8 mouse cellular contexts compared by ENCODE assay signal in the genomic region with DNA sequence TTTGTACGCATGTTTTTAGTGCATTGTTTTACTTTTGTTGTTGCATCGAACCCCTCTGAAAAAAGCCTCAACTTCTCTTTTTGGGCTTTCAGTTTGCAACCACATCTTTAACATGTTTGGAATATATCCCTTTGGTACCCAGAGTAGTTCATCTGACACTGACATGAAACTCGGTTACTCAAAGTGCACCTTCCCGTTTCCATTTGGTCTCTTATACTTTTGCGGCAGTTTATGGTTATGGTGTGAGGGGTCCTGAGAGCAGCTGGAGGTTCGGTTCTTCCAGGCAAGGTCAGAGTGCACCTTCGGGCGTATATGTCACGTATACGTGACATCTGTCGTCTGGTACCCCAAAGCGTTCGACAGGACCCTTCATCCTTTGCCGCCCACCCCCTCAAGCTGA. TPM values are rescaled to one million over a fixed set of nuclear protein-coding genes. Genes with fewer than 3 reads are reported as not detected.
A peak's percentile ranks its signal among the peaks of the same experiment; 100 is the strongest.
DNase-seq lines count a peak whose midpoint lies in the region; ATAC-seq lines count a peak whose summit lies in the region.

No protein-coding gene starts in this region.

- H3K4me1 ChIP-seq in neural tube, embryonic 11.5 days (ENCODE audit: control insufficient read depth, insufficient read depth, low read length): no peaks in the 10 kb centered on the region
- H3K4me1 ChIP-seq in forebrain, embryonic 11.5 days (replicated peaks; ENCODE audit: control insufficient read depth, insufficient read depth, low read length): peaks cover 8% of the 10 kb centered on the region
- H3K4me1 ChIP-seq in limb, embryonic 15.5 days: peaks cover 13% of the 10 kb centered on the region
- H3K4me1 ChIP-seq in stomach, embryonic 14.5 days (ENCODE audit: control insufficient read depth, insufficient read depth, low read length): peaks cover 10% of the 10 kb centered on the region; the same call in 1 of the 2 replicates

- no peak for ATAC-seq in neural tube, embryonic 11.5 days (ENCODE audit: insufficient read depth, low FRiP score, low TSS enrichment)
- ATAC-seq in forebrain, embryonic 11.5 days (replicated peaks; ENCODE audit: low FRiP score): peak; percentile 15; the same call in 1 of the 2 replicates
- no peak for ATAC-seq in limb, embryonic 15.5 days (ENCODE audit: insufficient number of reproducible peaks, low FRiP score, low TSS enrichment, low read depth)
- ATAC-seq in stomach, embryonic 14.5 days (ENCODE audit: insufficient number of reproducible peaks, insufficient read depth, low FRiP score, low read depth): no peak

- peak overlapping the region; percentile 89 for H3K4me2 ChIP-seq in neural tube, embryonic 11.5 days (ENCODE audit: low read depth)
- peak overlapping the region; percentile 96 for H3K4me2 ChIP-seq in forebrain, embryonic 11.5 days (ENCODE audit: low read depth, low read length, severe bottlenecking)
- peak overlapping the region; percentile 98 for H3K4me2 ChIP-seq in limb, embryonic 15.5 days
- H3K4me2 ChIP-seq in stomach, embryonic 14.5 days (replicated peaks; ENCODE audit: low read depth, low read length): peak overlapping the region; percentile 94

- no peak for DNase-seq in neural tube, embryonic 11.5 days (ENCODE audit: low spot score)
- no peak for DNase-seq in neural tube, embryonic 10.5 days (ENCODE audit: extremely low spot score, low spot score)
- no peak for DNase-seq in forebrain, embryonic 11.5 days (ENCODE audit: low spot score)
- no peak for DNase-seq in layer of hippocampus, postnatal 14 days (ENCODE audit: low spot score in 2 of 2)
- no peak for DNase-seq in adrenal gland, postnatal 4 days (ENCODE audit: low spot score in 2 of 2)
- no peak for DNase-seq in layer of hippocampus, adult 11-12 months (ENCODE audit: low spot score)

- 24% methylated on average over 14 of the region's 14 CpGs for WGBS in neural tube, embryonic 11.5 days
- WGBS in forebrain, embryonic 11.5 days: 20% methylated on average over 14 of the region's 14 CpGs
- WGBS in limb, embryonic 15.5 days: 16% methylated on average over 14 of the region's 14 CpGs
- 20% methylated on average over 14 of the region's 14 CpGs for WGBS in stomach, embryonic 14.5 days

- peak overlapping the region; percentile 60 for H3K9ac ChIP-seq in neural tube, embryonic 11.5 days (ENCODE audit: low read length)
- peak overlapping the region; percentile 74 for H3K9ac ChIP-seq in forebrain, embryonic 11.5 days (ENCODE audit: low read length)
- H3K9ac ChIP-seq in limb, embryonic 15.5 days: peak overlapping the region; percentile 33; the same call in 1 of the 2 replicates
- peak overlapping the region; percentile 42 for H3K9ac ChIP-seq in stomach, embryonic 14.5 days (replicated peaks; ENCODE audit: low read depth, low read length)

- H3K36me3 ChIP-seq in neural tube, embryonic 11.5 days (ENCODE audit: control insufficient read depth, insufficient read depth, low read length): no peaks in the 10 kb centered on the region
- H3K36me3 ChIP-seq in forebrain, embryonic 11.5 days (ENCODE audit: control insufficient read depth, insufficient read depth, low read length): no peaks in the 10 kb centered on the region
- no peaks in the 10 kb centered on the region for H3K36me3 ChIP-seq in limb, embryonic 15.5 days
- H3K36me3 ChIP-seq in stomach, embryonic 14.5 days (ENCODE audit: control insufficient read depth, insufficient read depth, low read length): no peaks in the 10 kb centered on the region

- H3K9me3 ChIP-seq in neural tube, embryonic 11.5 days (ENCODE audit: control insufficient read depth, low read length): no peaks in the 10 kb centered on the region
- no peaks in the 10 kb centered on the region for H3K9me3 ChIP-seq in forebrain, embryonic 11.5 days (ENCODE audit: control insufficient read depth, low read length)
- no peaks in the 10 kb centered on the region for H3K9me3 ChIP-seq in limb, embryonic 15.5 days
- H3K9me3 ChIP-seq in stomach, embryonic 14.5 days (ENCODE audit: control insufficient read depth, low read depth, low read length): no peaks in the 10 kb centered on the region

- peak overlapping the region; percentile 55 for H3K4me3 ChIP-seq in neural tube, embryonic 11.5 days (ENCODE audit: low read depth, low read length)
- peak overlapping the region; percentile 74 for H3K4me3 ChIP-seq in forebrain, embryonic 11.5 days (ENCODE audit: low read depth, low read length)
- peak overlapping the region; percentile 56 for H3K4me3 ChIP-seq in limb, embryonic 15.5 days
- H3K4me3 ChIP-seq in stomach, embryonic 14.5 days (ENCODE audit: low read depth, low read length): peak overlapping the region; percentile 60

- peaks cover 38% of the 10 kb centered on the region for H3K27me3 ChIP-seq in neural tube, embryonic 11.5 days (ENCODE audit: control insufficient read depth, insufficient read depth, low read length)
- H3K27me3 ChIP-seq in forebrain, embryonic 11.5 days (ENCODE audit: control insufficient read depth, insufficient read depth, low read length): peaks cover 27% of the 10 kb centered on the region
- H3K27me3 ChIP-seq in limb, embryonic 15.5 days: peaks cover 82% of the 10 kb centered on the region
- peaks cover 42% of the 10 kb centered on the region for H3K27me3 ChIP-seq in stomach, embryonic 14.5 days (ENCODE audit: control insufficient read depth, insufficient read depth, low read length)

- no peak overlapping the region for H3K27ac ChIP-seq in neural tube, embryonic 11.5 days (ENCODE audit: low read depth, low read length)
- H3K27ac ChIP-seq in forebrain, embryonic 11.5 days (ENCODE audit: low read depth, low read length): no peak overlapping the region
- no peak overlapping the region for H3K27ac ChIP-seq in limb, embryonic 15.5 days
- no peak overlapping the region for H3K27ac ChIP-seq in stomach, embryonic 14.5 days (ENCODE audit: low read length)

RNA-seq across cellular contexts. Expression of a gene that starts 0.3 kb away (rescaled TPM):
- polyA plus RNA-seq in neural tube, embryonic 11.5 days (2014; fragmentation: Nextera tagmentation; extraction: Ambion mirVana): 1.1 and 1.3 TPM in 2 replicates
- 1.2 and 1.3 TPM in 2 replicates for polyA plus RNA-seq in forebrain, embryonic 11.5 days (2014; fragmentation: Nextera tagmentation; extraction: Ambion mirVana)
- 2.0 and 2.7 TPM in 2 replicates for polyA plus RNA-seq in limb, embryonic 15.5 days (2015; fragmentation: Nextera tagmentation; extraction: Ambion mirVana)
- polyA plus RNA-seq in stomach, embryonic 14.5 days (2014; fragmentation: Nextera tagmentation; extraction: Ambion mirVana): 2.9 and 3.9 TPM in 2 replicates
- 10 to 100 TPM; 11.0 to 11.3 TPM for total RNA-seq in layer of hippocampus, postnatal 14 days (2021)
- 10 to 100 TPM in 1 of 2 experiments, 1 to 10 TPM in 1; 7.4 to 12.2 TPM for total RNA-seq in adrenal gland, postnatal 4 days (2021)

RNA-seq across cellular contexts. Expression of a gene that starts 10.5 kb away (rescaled TPM):
- polyA plus RNA-seq in neural tube, embryonic 11.5 days (2014; fragmentation: Nextera tagmentation; extraction: Ambion mirVana): 240 and 252 TPM in 2 replicates
- 273 and 285 TPM in 2 replicates for polyA plus RNA-seq in forebrain, embryonic 11.5 days (2014; fragmentation: Nextera tagmentation; extraction: Ambion mirVana)
- polyA plus RNA-seq in limb, embryonic 15.5 days (2015; fragmentation: Nextera tagmentation; extraction: Ambion mirVana): 178 and 185 TPM in 2 replicates
- 214 and 221 TPM in 2 replicates for polyA plus RNA-seq in stomach, embryonic 14.5 days (2014; fragmentation: Nextera tagmentation; extraction: Ambion mirVana)
- total RNA-seq in layer of hippocampus, postnatal 14 days (2021): 10 to 100 TPM; 70.6 to 71.1 TPM
- total RNA-seq in adrenal gland, postnatal 4 days (2021): 10 to 100 TPM; 78.4 to 91.8 TPM

RNA-seq across cellular contexts. Expression of a gene that starts 17.3 kb away (rescaled TPM):
- polyA plus RNA-seq in neural tube, embryonic 11.5 days (2014; fragmentation: Nextera tagmentation; extraction: Ambion mirVana): 66.9 and 68.2 TPM in 2 replicates
- 74.6 and 89.6 TPM in 2 replicates for polyA plus RNA-seq in forebrain, embryonic 11.5 days (2014; fragmentation: Nextera tagmentation; extraction: Ambion mirVana)
- 92.6 and 95.8 TPM in 2 replicates for polyA plus RNA-seq in limb, embryonic 15.5 days (2015; fragmentation: Nextera tagmentation; extraction: Ambion mirVana)
- 90.7 and 96.5 TPM in 2 replicates for polyA plus RNA-seq in stomach, embryonic 14.5 days (2014; fragmentation: Nextera tagmentation; extraction: Ambion mirVana)
- total RNA-seq in layer of hippocampus, postnatal 14 days (2021): 1 to 10 TPM; 2.4 to 4.2 TPM
- 10 to 100 TPM; 13.4 to 14.7 TPM for total RNA-seq in adrenal gland, postnatal 4 days (2021)

RNA-seq across cellular contexts. Expression of a gene that starts 22.6 kb away (rescaled TPM):
- polyA plus RNA-seq in neural tube, embryonic 11.5 days (2014; fragmentation: Nextera tagmentation; extraction: Ambion mirVana): 16.5 and 22.9 TPM in 2 replicates
- 22.5 and 24.6 TPM in 2 replicates for polyA plus RNA-seq in forebrain, embryonic 11.5 days (2014; fragmentation: Nextera tagmentation; extraction: Ambion mirVana)
- 39.8 and 40.9 TPM in 2 replicates for polyA plus RNA-seq in limb, embryonic 15.5 days (2015; fragmentation: Nextera tagmentation; extraction: Ambion mirVana)
- polyA plus RNA-seq in stomach, embryonic 14.5 days (2014; fragmentation: Nextera tagmentation; extraction: Ambion mirVana): 34.9 and 40.4 TPM in 2 replicates
- total RNA-seq in layer of hippocampus, postnatal 14 days (2021): 10 to 100 TPM; 23.6 to 24.2 TPM
- 10 to 100 TPM; 22.7 to 33.3 TPM for total RNA-seq in adrenal gland, postnatal 4 days (2021)

RNA-seq across cellular contexts. Expression of a gene that starts 25.7 kb away (rescaled TPM):
- 19.3 and 20.9 TPM in 2 replicates for polyA plus RNA-seq in neural tube, embryonic 11.5 days (2014; fragmentation: Nextera tagmentation; extraction: Ambion mirVana)
- 19.1 and 24.9 TPM in 2 replicates for polyA plus RNA-seq in forebrain, embryonic 11.5 days (2014; fragmentation: Nextera tagmentation; extraction: Ambion mirVana)
- polyA plus RNA-seq in limb, embryonic 15.5 days (2015; fragmentation: Nextera tagmentation; extraction: Ambion mirVana): 9.3 TPM in 2 replicates
- polyA plus RNA-seq in stomach, embryonic 14.5 days (2014; fragmentation: Nextera tagmentation; extraction: Ambion mirVana): 10.5 and 12.9 TPM in 2 replicates
- 10 to 100 TPM; 22.2 to 23.3 TPM for total RNA-seq in layer of hippocampus, postnatal 14 days (2021)
- 10 to 100 TPM; 51.7 to 57.2 TPM for total RNA-seq in adrenal gland, postnatal 4 days (2021)
